Mouse (Mus musculus) yolk sac, embryonic 10.5 days (tissue): ENCODE measurements around the gene Ccdc69.

ENCODE experiments used
- DNase-seq: peaks from one replicate; pipeline ENCODE4 v3.0.0-alpha.2; 2017; ENCODE audit warnings: low spot score

The Ccdc69 gene

GRCm38 (mm10) chr11:55036601-55037000 lies 41.3 kb downstream of the Ccdc69 start:
- DNase-seq = no peak

- DNase-seq = peak; percentile 89
Measured at GRCm38 (mm10) chr11:55033040-55033660, 44.8 kb downstream of the Ccdc69 start, which contains the start of gene Anxa6. TSS of gene Anxa6 (minus strand) at chr11:55033445.

GRCm38 (mm10) chr11:55032286-55032685 lies 45.6 kb downstream of the Ccdc69 start:
- DNase-seq = no peak

- DNase-seq = no peak
Measured at GRCm38 (mm10) chr11:55031991-55032280, 46.0 kb downstream of the Ccdc69 start.

- no peak for DNase-seq
Measured at GRCm38 (mm10) chr11:55031211-55031990, 46.5 kb downstream of the Ccdc69 start.

GRCm38 (mm10) chr11:55028509-55028908 lies 49.4 kb downstream of the Ccdc69 start:
- DNase-seq = peak; percentile 71

GRCm38 (mm10) chr11:55027204-55027855 lies 50.6 kb downstream of the Ccdc69 start:
- DNase-seq = no peak

GRCm38 (mm10) chr11:55025896-55026295 lies 52.0 kb downstream of the Ccdc69 start:
- no peak for DNase-seq

- DNase-seq = no peak
Measured at GRCm38 (mm10) chr11:55023583-55023982, 54.3 kb downstream of the Ccdc69 start.

- peak; percentile 76 for DNase-seq
Measured at GRCm38 (mm10) chr11:55023049-55023564, 54.8 kb downstream of the Ccdc69 start.

- no peak for DNase-seq
Measured at GRCm38 (mm10) chr11:55022508-55022907, 55.4 kb downstream of the Ccdc69 start.

- no peak for DNase-seq
Measured at GRCm38 (mm10) chr11:55021859-55022258, 56.1 kb downstream of the Ccdc69 start.

- DNase-seq = no peak
Measured at GRCm38 (mm10) chr11:55021458-55021857, 56.5 kb downstream of the Ccdc69 start.

- no peak for DNase-seq
Measured at GRCm38 (mm10) chr11:55019711-55020110, 58.2 kb downstream of the Ccdc69 start.

- no peak for DNase-seq
Measured at GRCm38 (mm10) chr11:55018034-55018433, 59.9 kb downstream of the Ccdc69 start.

GRCm38 (mm10) chr11:55017201-55017600 lies 60.7 kb downstream of the Ccdc69 start:
- no peak for DNase-seq

- DNase-seq = no peak
Measured at GRCm38 (mm10) chr11:55016758-55017157, 61.2 kb downstream of the Ccdc69 start.

- no peak for DNase-seq
Measured at GRCm38 (mm10) chr11:55015831-55016241, 62.1 kb downstream of the Ccdc69 start.

GRCm38 (mm10) chr11:55015264-55015663 lies 62.7 kb downstream of the Ccdc69 start:
- no peak for DNase-seq

GRCm38 (mm10) chr11:55013802-55014201 lies 64.1 kb downstream of the Ccdc69 start:
- peak; percentile 87 for DNase-seq

GRCm38 (mm10) chr11:55012551-55013521 lies 65.1 kb downstream of the Ccdc69 start:
- peak; percentile 82 for DNase-seq

GRCm38 (mm10) chr11:55011440-55011839 lies 66.5 kb downstream of the Ccdc69 start:
- DNase-seq = no peak
